Mouse (Mus musculus) myocyte (in vitro differentiated cells): ENCODE results near the gene Sh3d21. TPM values are rescaled to one million over a fixed set of nuclear protein-coding genes. Genes with fewer than 3 reads are reported as not detected.

Experiments used
- H3K27me3 ChIP-seq: one replicate; pipeline ENCODE4 v1.6.1; 2011; ENCODE audit not compliant: control insufficient read depth, insufficient read depth, insufficient read length
- H3K36me3 ChIP-seq: one replicate; pipeline ENCODE4 v1.6.1; 2011; ENCODE audit not compliant: control insufficient read depth, insufficient read depth
- H3K4me2 ChIP-seq: one replicate; pipeline ENCODE4 v1.6.1; 2011; ENCODE audit warnings: low read depth, control low read depth
- H3K4me3 ChIP-seq: one replicate; pipeline ENCODE4 v1.5.1; 2011; ENCODE audit warnings: mild to moderate bottlenecking, control low read depth, moderate library complexity
- H3K79me2 ChIP-seq: one replicate; pipeline ENCODE4 v1.6.1; 2011; ENCODE audit not compliant: control insufficient read depth, insufficient read depth
- H3ac ChIP-seq: one replicate; pipeline ENCODE4 v1.6.1; 2011; ENCODE audit not compliant: control insufficient read depth, insufficient read length
- CEBPB ChIP-seq: IDR thresholded peaks from 2 replicates; pipeline ENCODE4 v1.6.1; 2011; ENCODE audit warnings: mild to moderate bottlenecking, moderate library complexity; ENCODE audit not compliant: poor library complexity, insufficient read depth, severe bottlenecking
- E2F4 ChIP-seq: IDR thresholded peaks from one replicate; pipeline ENCODE4 v1.6.1; 2011; ENCODE audit warnings: mild to moderate bottlenecking, control low read depth, moderate library complexity; ENCODE audit not compliant: insufficient read depth
- MAX ChIP-seq: IDR thresholded peaks from one replicate; pipeline ENCODE4 v1.6.1; 2011; ENCODE audit warnings: low read depth, mild to moderate bottlenecking, control low read depth
- MYOD1 ChIP-seq, 3 experiments: IDR thresholded peaks; one replicate each; pipeline ENCODE4 v1.6.1; 2011; ENCODE audit warnings: control low read depth in 2 of 3, low read depth in 2 of 3, mild to moderate bottlenecking in 2 of 3, moderate library complexity in 1 of 3; ENCODE audit not compliant: insufficient read length in 2 of 3, control insufficient read depth in 1 of 3
- MYOG ChIP-seq, 3 experiments: IDR thresholded peaks; one replicate each; pipeline ENCODE4 v1.6.1; 2011; ENCODE audit warnings: control low read depth in 2 of 3, low read depth in 2 of 3, mild to moderate bottlenecking in 2 of 3; ENCODE audit not compliant: insufficient read length in 2 of 3, control insufficient read depth in 1 of 3, insufficient read depth in 1 of 3
- POLR2A ChIP-seq: IDR thresholded peaks from one replicate; pipeline ENCODE4 v1.6.1; 2011; ENCODE audit warnings: low read depth, mild to moderate bottlenecking, control low read depth, moderate library complexity; ENCODE audit not compliant: insufficient read length
- POLR2AphosphoS2 ChIP-seq: IDR thresholded peaks from one replicate; pipeline ENCODE4 v1.6.1; 2011; ENCODE audit warnings: low read depth, control low read depth; ENCODE audit not compliant: insufficient read length
- REST ChIP-seq: IDR thresholded peaks from one replicate; pipeline ENCODE4 v1.6.1; 2011; ENCODE audit warnings: mild to moderate bottlenecking, control low read depth, moderate library complexity; ENCODE audit not compliant: insufficient read depth, insufficient read length
- SRF ChIP-seq: IDR thresholded peaks from one replicate; pipeline ENCODE4 v1.6.1; 2011; ENCODE audit warnings: low read depth; ENCODE audit not compliant: control insufficient read depth, insufficient read length
- TCF12 ChIP-seq: IDR thresholded peaks from one replicate; pipeline ENCODE4 v1.6.1; 2011; ENCODE audit warnings: mild to moderate bottlenecking, control low read depth; ENCODE audit not compliant: poor library complexity, insufficient read depth, severe bottlenecking
- TCF3 ChIP-seq: IDR thresholded peaks from one replicate; pipeline ENCODE4 v1.6.1; 2011; ENCODE audit warnings: low read depth, control low read depth; ENCODE audit not compliant: insufficient read length
- USF1 ChIP-seq: IDR thresholded peaks from one replicate; pipeline ENCODE4 v1.6.1; 2011; ENCODE audit warnings: low read depth, mild to moderate bottlenecking, control low read depth, moderate library complexity
- polyA plus RNA-seq: library from polyadenylated mRNA; unstranded; fragments of >200 nt; fragmentation: generic; extraction: Trizol; gene quantifications from one replicate; pipeline ENCODE4 v1.2.1, GENCODE M21; 2012; ENCODE audit warnings: missing spikeins

The Sh3d21 gene
- polyA plus RNA-seq, 1 experiment, result 0.23 TPM

DNA sequence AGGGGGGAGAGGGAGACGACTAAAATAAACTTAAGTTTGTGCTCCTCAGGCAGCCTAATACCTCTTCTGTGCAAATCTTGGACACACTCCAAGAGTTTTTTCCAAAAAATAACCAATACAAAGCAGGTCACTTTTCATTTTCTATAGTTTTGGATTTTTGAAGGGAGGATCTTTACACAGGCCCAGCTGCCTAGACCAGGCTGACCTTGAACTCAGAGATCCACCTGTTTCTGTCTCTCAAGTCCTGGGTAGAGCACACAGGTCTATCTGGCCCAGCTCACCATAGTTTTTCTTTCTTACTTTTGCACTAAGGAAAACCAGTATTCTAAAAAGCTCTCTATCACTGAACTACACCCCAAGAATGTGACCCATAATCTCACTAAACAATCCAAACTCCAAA, 36.7 kb upstream of the Sh3d21 start:
- Histone ChIP-seq H3ac (no peak overlapping the region), H3K27me3 (no peaks in the 10 kb centered on the region), H3K79me2 (peaks cover 70% of the 10 kb centered on the region), H3K4me2 (peak overlapping the region; percentile 92), H3K36me3 (no peaks in the 10 kb centered on the region), H3K4me3 (peak overlapping the region; percentile 72)
- TF ChIP-seq MAX (no peak), MYOG (IDR thresholded peaks at IDR 0.05; ENCODE audit: control insufficient read depth in 1 of 3, insufficient read depth in 1 of 3, insufficient read length in 2 of 3, low read depth in 2 of 3) (no peak), MYOD1 (IDR thresholded peaks at IDR 0.05; ENCODE audit: control insufficient read depth in 1 of 3, insufficient read length in 2 of 3, low read depth in 2 of 3) (peak in 2 of 3 experiments; percentile 77 to 81), REST (no peak), CEBPB (no peak), E2F4 (no peak), TCF3 (no peak)

DNA sequence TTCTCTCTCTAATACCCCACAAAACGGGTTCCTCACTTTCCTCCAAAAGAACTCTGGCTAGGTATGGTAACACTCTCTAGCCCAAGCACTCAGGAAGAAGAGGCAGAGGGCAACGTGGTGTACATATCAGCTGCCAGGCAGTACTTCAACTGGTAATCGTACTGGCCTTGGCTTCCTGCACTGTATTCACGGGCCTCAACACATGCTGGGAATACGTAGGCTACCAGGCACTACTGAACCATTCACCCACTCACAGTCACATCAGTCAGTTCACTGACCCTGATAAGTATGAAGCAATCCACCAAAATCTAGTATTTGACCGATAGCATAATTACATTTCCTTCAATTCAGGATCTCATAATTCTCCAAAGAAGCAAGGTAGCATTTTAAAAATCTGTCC, 36.3 kb upstream of the Sh3d21 start:
- Histone ChIP-seq H3K4me3 (peak overlapping the region; percentile 72), H3K79me2 (peaks cover 75% of the 10 kb centered on the region), H3ac (no peak overlapping the region), H3K27me3 (no peaks in the 10 kb centered on the region), H3K36me3 (no peaks in the 10 kb centered on the region), H3K4me2 (peak overlapping the region; percentile 92)
- TF ChIP-seq MYOG (IDR thresholded peaks at IDR 0.05; ENCODE audit: control insufficient read depth in 1 of 3, insufficient read depth in 1 of 3, insufficient read length in 2 of 3, low read depth in 2 of 3) (no peak), MYOD1 (IDR thresholded peaks at IDR 0.05; ENCODE audit: control insufficient read depth in 1 of 3, insufficient read length in 2 of 3, low read depth in 2 of 3) (peak in 1 of 3 experiments; percentile 17), POLR2AphosphoS2 (peak; percentile 24)

- H3K4me2 ChIP-seq, result peak overlapping the region; percentile 38
- H3K36me3 ChIP-seq, result peaks cover 13% of the 10 kb centered on the region
- peaks cover 95% of the 10 kb centered on the region for H3K79me2 ChIP-seq
- H3ac ChIP-seq, result no peak overlapping the region
- no peak overlapping the region for H3K4me3 ChIP-seq
- no peaks in the 10 kb centered on the region for H3K27me3 ChIP-seq
- no peak for TF ChIP-seq REST
- no peak for TF ChIP-seq MYOD1 (IDR thresholded peaks at IDR 0.05; ENCODE audit: control insufficient read depth in 1 of 3, insufficient read length in 2 of 3, low read depth in 2 of 3)
- TF ChIP-seq MAX, result no peak
- TF ChIP-seq SRF, result no peak
- no peak for TF ChIP-seq TCF3
- no peak for TF ChIP-seq USF1
- no peak for TF ChIP-seq POLR2A
- no peak for TF ChIP-seq TCF12
- TF ChIP-seq MYOG (IDR thresholded peaks at IDR 0.05; ENCODE audit: control insufficient read depth in 1 of 3, insufficient read depth in 1 of 3, insufficient read length in 2 of 3, low read depth in 2 of 3), result no peak
- no peak for TF ChIP-seq POLR2AphosphoS2
- no peak for TF ChIP-seq E2F4
- no peak for TF ChIP-seq CEBPB
Measured at GRCm38 (mm10) chr4:126197485-126197884, 34.2 kb upstream of the Sh3d21 start.

DNA sequence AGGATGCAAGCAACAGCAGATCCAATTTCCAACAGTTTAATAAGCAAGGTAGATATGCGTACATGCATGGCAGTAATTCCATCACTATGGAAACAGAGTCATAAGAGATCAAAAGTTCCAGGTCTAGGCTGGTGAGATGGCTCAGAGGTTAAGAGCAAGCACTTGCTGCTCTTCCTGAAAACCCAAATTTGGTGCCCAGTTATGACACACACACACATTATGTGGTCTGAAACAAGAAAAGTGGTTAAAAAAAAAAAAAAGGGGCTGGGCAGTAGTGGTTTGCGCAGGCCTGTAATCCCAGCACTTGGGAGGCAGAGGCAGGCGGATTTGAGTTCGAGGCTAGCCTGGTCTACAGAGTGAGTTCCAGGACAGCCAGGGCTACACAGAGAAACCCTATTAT, 31.6 kb upstream of the Sh3d21 start:
- H3K27me3 ChIP-seq, result no peaks in the 10 kb centered on the region
- H3K79me2 ChIP-seq, result peaks cover 100% of the 10 kb centered on the region
- H3K4me2 ChIP-seq, result no peak overlapping the region
- H3K36me3 ChIP-seq, result peaks cover 28% of the 10 kb centered on the region
- no peak overlapping the region for H3ac ChIP-seq
- no peak overlapping the region for H3K4me3 ChIP-seq
- TF ChIP-seq POLR2A, result no peak
- no peak for TF ChIP-seq CEBPB
- TF ChIP-seq MYOD1 (IDR thresholded peaks at IDR 0.05; ENCODE audit: control insufficient read depth in 1 of 3, insufficient read length in 2 of 3, low read depth in 2 of 3), result no peak
- no peak for TF ChIP-seq TCF3
- no peak for TF ChIP-seq POLR2AphosphoS2
- TF ChIP-seq SRF, result no peak
- TF ChIP-seq MAX, result no peak
- TF ChIP-seq USF1, result no peak
- TF ChIP-seq TCF12, result no peak
- no peak for TF ChIP-seq REST
- TF ChIP-seq MYOG (IDR thresholded peaks at IDR 0.05; ENCODE audit: control insufficient read depth in 1 of 3, insufficient read depth in 1 of 3, insufficient read length in 2 of 3, low read depth in 2 of 3), result no peak
- no peak for TF ChIP-seq E2F4

DNA sequence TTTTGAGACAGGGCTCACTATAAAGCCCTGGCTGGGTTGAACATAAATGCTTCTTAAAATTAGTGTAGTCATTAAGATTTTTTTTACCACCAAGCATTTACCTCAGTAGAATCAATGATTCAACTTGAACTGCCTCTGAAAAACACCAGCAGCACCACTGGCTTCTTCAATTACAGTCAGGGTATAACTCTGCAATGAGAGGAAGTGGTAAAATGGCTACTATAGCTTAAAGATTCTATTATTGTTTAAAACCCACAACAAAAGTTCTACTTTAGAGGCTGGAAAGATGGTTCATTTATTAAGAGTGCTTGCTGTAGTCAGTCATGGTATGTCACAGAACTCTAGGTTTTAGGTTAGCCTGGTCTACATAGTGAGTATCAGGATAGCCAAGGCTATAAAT, 30.9 kb upstream of the Sh3d21 start:
- no peak overlapping the region for H3K4me2 ChIP-seq
- no peak overlapping the region for H3ac ChIP-seq
- peaks cover 100% of the 10 kb centered on the region for H3K79me2 ChIP-seq
- TF ChIP-seq MYOD1 (IDR thresholded peaks at IDR 0.05; ENCODE audit: control insufficient read depth in 1 of 3, insufficient read length in 2 of 3, low read depth in 2 of 3) (no peak), MYOG (IDR thresholded peaks at IDR 0.05; ENCODE audit: control insufficient read depth in 1 of 3, insufficient read depth in 1 of 3, insufficient read length in 2 of 3, low read depth in 2 of 3) (no peak), POLR2AphosphoS2 (no peak), TCF3 (no peak), USF1 (no peak), CEBPB (no peak), SRF (no peak), POLR2A (no peak), E2F4 (no peak), MAX (no peak)
- peaks cover 28% of the 10 kb centered on the region for H3K36me3 ChIP-seq
- no peak overlapping the region for H3K4me3 ChIP-seq
- no peaks in the 10 kb centered on the region for H3K27me3 ChIP-seq
